Mouse (Mus musculus): ENCODE measurements at regions not wholly inside any gene's neighbourhood (a gene's known extent, or its start where the extent isn't known, plus 50 kb on each side); places are given as distances from the start of the nearest gene placed in this dataset.

DNA sequence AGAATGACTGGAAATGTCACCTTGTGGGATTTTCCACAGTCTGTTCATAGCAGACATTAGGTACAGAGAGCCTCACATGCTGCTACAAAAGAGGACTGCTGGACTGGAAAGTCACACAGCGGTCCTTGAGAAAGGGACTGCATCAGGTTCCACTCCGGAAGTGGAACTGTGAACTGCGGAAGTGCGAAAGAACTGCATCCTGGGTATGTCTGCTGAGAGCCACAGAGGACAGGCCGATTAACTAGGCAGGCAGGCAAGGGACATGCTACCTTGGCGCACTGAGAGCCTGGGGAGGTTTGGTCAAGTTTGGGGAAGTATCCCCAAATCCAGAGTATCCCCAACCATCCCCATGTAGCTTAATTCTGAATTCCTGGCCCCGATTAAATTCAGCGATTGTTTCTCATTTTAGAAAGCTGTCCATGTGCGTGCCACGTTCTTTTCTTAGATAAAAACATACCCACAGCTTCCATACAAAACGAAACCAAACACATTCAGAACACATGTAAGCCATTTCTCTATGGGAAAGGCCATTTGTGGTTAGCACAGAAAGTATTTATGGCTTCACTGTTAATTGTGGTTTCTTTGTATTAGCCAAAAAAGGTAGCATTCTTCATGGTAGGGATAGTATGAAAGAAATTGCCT lies 552.2 kb downstream of the Plcl1 start:
- no peak for ATAC-seq (replicated peaks; ENCODE audit: insufficient number of reproducible peaks, low FRiP score, low TSS enrichment, poor library complexity, severe bottlenecking)

- ATAC-seq (replicated peaks; ENCODE audit: insufficient number of reproducible peaks, low FRiP score, low TSS enrichment, poor library complexity, severe bottlenecking): no peak
Observed at GRCm38 (mm10) chr1:55960291-55960690, 554.6 kb downstream of the Plcl1 start.

GRCm38 (mm10) chr1:55963867-55964266 lies 558.1 kb downstream of the Plcl1 start:
- ATAC-seq (replicated peaks; ENCODE audit: insufficient number of reproducible peaks, low FRiP score, low TSS enrichment, poor library complexity, severe bottlenecking): no peak

DNA sequence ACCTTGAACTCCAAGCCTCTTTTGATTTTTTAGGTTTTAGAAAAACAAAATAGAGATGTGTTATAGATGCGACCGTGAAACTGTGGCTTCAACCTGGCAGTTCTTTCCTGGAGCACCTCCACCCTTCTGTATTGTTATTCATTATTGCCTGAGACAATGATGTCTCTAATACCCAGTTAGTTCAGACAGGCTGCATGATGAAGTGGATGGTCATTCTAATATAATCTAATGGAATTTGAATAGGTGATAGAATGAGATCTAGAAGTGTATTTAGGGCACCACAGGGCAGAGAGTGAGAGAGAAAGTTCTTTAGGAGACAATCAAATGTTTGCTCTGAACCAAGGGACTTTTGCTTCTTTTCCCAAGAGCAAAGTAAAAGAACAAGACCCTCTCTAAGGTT lies 560.6 kb downstream of the Plcl1 start:
- no peak for ATAC-seq (replicated peaks; ENCODE audit: insufficient number of reproducible peaks, low FRiP score, low TSS enrichment, poor library complexity, severe bottlenecking)

DNA sequence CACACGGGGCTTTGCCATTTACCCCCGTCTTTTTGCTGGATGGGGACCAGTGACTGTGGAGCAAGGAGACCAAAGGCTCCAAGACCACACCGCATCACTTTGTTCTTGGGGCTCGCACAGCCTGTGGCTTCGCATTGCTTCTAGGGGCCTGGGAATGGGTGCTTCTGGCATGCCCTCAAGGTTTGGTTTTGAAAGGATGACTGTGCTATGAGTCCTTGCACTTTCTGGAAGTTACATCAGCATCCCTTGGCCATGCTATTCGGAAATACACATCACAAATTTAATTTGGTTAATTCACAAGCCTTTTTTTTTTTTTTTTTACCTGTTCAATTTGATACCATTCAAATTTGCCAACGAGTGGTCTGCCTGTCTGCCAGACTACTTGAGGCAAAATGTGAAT lies 562.1 kb downstream of the Plcl1 start:
- ATAC-seq (replicated peaks; ENCODE audit: insufficient number of reproducible peaks, low FRiP score, low TSS enrichment, poor library complexity, severe bottlenecking): no peak

DNA sequence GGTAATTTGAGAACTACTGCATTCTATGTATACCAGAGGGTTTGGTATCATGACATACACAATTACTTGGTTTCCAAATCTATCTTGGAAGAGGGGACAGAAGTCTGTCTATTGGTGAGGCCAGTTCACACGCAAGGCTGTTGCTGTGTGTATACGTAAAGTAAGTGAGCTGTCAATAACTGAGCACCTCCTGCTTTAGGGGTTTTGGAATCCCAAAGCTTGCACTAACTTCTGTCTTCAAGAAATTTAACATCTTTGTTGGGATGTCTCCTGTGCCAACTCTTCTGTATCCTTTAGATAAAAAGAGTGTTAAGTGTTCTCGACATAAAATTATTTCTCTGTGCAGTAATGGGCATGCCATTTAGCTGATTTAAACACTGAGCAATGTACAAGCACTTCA lies 572.1 kb downstream of the Plcl1 start:
- ATAC-seq (replicated peaks; ENCODE audit: insufficient number of reproducible peaks, low FRiP score, low TSS enrichment, poor library complexity, severe bottlenecking): no peak

DNA sequence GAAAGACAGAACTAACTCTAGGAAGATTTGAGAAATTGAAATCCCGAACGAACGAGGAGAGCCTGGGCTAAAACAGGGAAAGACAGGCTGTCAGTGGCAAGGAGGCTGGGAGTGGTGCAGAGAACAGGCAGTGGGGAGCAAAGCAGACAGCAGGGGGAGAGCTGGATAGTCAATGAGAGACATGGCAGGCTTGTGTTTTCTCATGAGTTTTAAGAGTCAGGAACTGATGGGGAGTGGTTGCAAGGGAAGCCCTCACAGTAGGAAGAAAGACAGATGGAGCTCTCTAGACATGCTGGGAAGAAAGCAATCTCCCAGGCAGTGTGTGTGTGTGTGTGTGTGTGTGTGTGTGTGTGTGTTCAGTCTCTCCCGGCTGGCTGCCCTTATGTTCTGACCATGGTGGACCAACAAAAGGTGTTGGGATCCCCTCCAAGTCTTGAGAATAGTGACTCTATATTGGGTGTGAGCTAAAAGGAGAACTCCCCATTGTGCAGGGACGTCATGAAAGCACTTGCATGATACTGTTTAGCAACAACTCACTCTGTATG lies 577.9 kb downstream of the Plcl1 start:
- no peak for ATAC-seq (replicated peaks; ENCODE audit: insufficient number of reproducible peaks, low FRiP score, low TSS enrichment, poor library complexity, severe bottlenecking)

DNA sequence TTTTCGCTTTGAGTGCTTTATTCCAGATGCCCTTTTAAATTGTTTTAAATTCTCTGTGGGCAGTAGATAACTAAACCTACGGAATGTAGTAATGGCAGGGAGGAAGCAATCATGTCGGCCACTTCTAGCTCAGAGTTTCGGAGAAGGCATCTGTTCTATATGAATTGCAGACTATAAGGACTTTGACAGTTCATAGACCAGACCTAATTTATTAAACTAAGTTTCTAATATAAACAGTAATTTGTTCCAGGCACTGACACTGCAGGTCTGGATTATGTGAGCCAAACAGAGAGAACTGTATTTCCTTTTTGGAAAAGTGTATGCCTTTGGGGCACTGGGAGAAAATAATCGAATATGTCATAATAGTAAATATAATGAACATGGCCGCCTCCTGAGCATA lies 591.4 kb downstream of the Plcl1 start:
- no peak for ATAC-seq (replicated peaks; ENCODE audit: insufficient number of reproducible peaks, low FRiP score, low TSS enrichment, poor library complexity, severe bottlenecking)

Measured in monocyte, adult 5-6 weeks (primary cell).